Mouse (Mus musculus): ENCODE data around the gene Camk2d.

Gene Camk2d

GRCm38 (mm10) chr3:126650747-126651146 is 54.6 kb downstream of the Camk2d start:
- peak; percentile 27 for DNase-seq (ENCODE audit: low spot score)

DNA sequence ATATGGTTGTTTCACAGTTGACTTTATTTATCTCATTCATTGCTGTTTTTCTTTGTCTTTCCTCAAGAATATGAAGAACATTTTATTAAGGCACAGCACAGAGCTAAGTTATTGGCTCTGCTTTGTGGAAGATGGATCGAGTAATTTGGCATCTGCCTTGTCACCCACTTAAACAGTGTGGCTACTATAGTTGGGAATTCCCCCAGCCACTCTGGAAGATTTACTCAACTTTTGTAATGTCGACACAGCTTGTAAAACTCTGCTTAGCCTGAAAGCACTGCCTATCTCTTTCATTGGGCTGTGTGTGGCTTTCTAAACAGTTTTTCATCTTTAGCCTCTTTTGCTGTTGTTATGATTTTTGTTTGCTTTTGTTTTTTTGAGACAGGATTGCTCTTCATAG is 56.3 kb downstream of the Camk2d start:
- DNase-seq (ENCODE audit: low spot score), result no peak

DNA sequence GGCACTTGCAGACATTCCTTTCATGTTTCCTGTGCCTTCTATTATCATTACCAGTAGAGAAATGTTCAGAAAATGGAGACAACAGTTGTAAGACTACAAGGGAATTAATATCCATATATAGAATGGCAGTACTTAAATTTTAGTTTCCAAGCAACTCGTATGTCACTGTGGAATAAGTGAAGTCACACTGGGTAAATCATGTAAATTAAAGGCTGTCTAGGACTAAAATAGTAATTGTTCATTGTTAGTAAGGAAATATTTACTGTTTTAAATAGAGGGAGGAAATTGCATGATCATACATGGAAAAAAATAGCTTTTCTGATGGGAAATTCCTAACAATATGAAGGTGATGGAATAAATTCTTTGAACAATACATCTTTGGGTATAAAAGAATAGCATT is 57.0 kb downstream of the Camk2d start:
- DNase-seq (ENCODE audit: low spot score), result no peak

GRCm38 (mm10) chr3:126656173-126656572 is 60.1 kb downstream of the Camk2d start:
- no peak for DNase-seq (ENCODE audit: low spot score)

- no peak for DNase-seq (ENCODE audit: low spot score)
Measured at GRCm38 (mm10) chr3:126657895-126658294, 61.8 kb downstream of the Camk2d start.

DNA sequence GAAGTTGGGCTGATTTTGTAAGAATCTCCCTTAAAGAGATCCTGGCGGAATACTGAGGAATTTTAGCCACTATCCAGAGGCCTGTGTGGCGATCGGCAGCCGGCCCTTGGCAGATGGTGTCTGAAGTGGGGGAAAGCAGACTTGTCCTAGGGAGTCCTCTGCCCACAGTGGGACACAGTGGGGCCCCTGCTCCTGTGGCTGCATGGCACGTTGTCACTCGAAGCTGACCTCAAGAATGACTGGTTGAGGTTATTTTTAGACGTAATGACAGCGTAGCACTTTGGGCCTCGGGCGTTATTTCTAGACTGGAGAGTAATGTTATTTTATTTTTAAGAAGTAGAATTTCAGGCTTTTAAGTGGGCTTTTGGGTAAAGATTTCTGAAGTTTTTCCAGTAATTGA is 62.7 kb downstream of the Camk2d start:
- DNase-seq (ENCODE audit: low spot score), result no peak

DNA sequence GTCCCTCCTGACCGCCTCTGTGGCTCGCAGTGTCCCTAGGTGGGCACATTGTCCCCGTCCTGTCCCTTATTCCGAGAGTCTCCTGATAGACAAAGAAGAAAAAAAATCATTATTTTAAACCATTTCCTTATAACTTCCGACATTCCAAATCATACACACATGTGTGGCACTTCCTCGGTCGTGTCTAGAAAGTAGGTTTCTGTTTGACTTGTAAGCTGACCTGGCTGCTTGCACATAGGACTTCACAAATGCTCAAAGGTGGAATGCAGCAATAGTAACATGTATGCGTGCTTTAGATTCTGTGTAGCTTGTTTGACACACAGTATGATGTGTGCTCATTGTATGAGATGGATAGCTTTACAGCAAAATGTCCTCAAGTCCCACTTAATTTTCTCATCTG is 63.1 kb downstream of the Camk2d start:
- no peak for DNase-seq (ENCODE audit: low spot score)

- no peak for DNase-seq (ENCODE audit: low spot score)
Measured at GRCm38 (mm10) chr3:126659832-126660564, 63.9 kb downstream of the Camk2d start.

DNA sequence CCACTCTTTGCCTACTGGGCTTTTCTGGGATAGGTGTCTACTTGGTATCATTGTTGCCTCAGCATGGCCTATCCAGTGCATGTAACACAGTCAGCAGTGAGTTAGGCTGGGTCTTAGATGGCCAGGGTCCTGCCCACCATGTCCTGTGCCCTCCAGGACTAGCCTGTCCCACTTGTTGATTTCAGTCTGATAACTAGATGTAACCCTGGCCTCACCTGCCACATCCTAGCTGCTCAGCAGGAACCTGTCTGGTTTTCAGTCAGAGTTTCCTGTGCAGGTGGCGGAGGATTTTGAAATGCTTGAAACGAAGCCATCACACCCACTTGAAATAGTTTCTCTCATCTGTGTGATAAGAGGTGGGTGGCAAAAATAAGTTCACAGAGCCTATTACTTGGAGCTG is 64.5 kb downstream of the Camk2d start:
- no peak for DNase-seq (ENCODE audit: low spot score)

GRCm38 (mm10) chr3:126660986-126661385 is 64.9 kb downstream of the Camk2d start:
- DNase-seq (ENCODE audit: low spot score), result no peak

- no peak for DNase-seq (ENCODE audit: low spot score)
Measured at GRCm38 (mm10) chr3:126661920-126662319, 65.8 kb downstream of the Camk2d start.

DNA sequence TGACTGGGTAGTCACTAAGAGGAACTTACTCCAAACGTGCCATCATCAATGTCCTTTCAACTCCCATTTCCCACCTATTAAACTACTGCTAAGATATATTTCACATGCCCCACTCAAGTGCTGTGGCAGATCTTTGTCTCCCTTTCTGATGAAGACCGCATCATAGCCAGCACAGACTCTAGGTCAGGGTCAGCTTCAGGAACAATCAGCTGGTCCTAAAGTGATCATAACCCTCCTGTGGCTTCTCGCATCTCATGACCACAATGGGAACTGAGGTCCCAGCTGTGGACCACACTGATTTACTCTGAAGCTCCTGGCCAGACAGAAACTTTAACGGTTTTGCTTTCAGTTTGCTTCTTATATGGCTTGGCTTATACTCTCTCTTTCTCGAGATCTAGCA is 67.3 kb downstream of the Camk2d start:
- DNase-seq (ENCODE audit: low spot score), result no peak

GRCm38 (mm10) chr3:126665866-126666265 is 69.8 kb downstream of the Camk2d start:
- no peak for DNase-seq (ENCODE audit: low spot score)

- no peak for DNase-seq (ENCODE audit: low spot score)
Measured at GRCm38 (mm10) chr3:126667019-126667418, 70.9 kb downstream of the Camk2d start.

DNA sequence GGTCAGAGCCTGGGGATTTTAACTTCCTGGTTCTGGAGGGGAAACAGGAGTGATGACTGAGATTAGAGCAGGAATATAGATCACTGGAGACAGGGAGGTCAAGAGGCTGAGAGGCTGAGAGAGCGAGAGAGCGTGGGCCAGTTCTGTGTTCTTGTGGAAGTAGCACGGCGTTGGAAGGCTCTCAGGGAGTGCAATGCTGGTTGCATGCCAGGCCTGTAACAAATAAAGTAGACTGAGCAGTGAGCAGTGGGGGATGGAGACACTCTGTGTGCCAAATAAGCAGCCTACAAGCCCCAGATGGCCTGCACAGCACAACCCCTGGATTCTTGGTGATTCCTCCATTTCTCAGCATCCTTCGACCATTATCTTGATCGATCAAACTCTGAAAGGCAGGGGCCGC is 71.3 kb downstream of the Camk2d start:
- no peak for DNase-seq (ENCODE audit: low spot score)

DNA sequence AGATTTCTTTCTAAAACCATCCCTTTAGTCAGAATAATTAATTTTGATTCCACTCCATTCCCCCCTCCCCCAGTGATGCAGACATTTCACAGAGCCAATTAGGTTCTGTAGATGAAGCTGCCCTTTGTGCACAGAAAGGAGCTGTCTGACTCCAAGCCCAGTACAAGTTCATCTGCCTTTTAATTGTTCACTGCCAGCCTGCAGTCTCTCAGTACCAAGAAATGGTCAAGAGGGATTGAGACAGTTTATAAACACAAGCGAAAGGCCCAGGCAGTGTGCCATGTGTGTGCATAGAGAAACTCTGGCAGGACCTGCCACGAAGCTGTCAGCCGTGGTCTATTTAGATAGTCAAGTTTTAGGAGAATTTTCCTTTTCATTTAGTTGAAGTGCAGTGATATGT is 72.0 kb downstream of the Camk2d start:
- no peak for DNase-seq (ENCODE audit: low spot score)

DNA sequence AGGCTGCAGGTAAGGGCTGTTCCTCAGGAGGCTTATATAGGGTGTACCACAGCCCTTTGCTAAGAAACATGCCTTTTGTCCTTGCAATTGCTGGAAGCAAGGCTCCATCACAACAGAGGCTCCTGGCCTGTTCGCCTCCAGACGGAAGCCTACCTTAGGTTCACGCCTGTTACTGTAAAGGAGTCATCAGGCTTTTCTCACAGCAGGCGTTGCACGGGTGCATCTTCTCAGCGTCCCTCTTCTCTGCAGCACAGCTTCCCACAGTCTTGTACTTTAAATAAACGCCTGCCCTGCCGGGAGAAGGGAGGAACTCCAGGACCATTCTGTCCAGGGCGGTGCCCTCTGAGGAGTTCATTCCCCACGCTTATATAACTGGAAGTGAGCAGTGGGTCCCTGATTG is 72.6 kb downstream of the Camk2d start:
- no peak for DNase-seq (ENCODE audit: low spot score)

GRCm38 (mm10) chr3:126670413-126670812 is 74.3 kb downstream of the Camk2d start:
- no peak for DNase-seq (ENCODE audit: low spot score)

- no peak for DNase-seq (ENCODE audit: low spot score)
Measured at GRCm38 (mm10) chr3:126671292-126671691, 75.2 kb downstream of the Camk2d start.

GRCm38 (mm10) chr3:126681051-126681450 is 84.9 kb downstream of the Camk2d start:
- no peak for DNase-seq (ENCODE audit: low spot score)

DNA sequence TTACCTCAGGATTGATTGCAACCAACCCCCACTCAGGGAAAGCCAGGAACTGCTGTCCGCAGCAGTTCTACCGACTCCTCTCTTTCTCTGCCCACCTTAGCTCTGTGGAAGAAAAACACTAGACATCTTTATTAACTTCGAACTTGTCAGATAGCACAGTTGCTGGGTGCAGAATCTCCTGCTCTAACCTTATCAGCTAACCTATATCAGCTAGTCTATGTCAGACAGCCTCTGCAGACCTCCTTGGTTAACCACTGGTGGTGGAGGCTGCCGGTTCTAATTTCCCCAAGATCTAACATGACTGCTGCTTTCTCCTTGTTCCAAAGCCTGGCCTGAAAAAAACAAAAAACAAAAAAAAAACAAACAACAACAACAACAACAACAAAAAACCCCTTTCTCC is 85.9 kb downstream of the Camk2d start:
- no peak for DNase-seq (ENCODE audit: low spot score)

DNA sequence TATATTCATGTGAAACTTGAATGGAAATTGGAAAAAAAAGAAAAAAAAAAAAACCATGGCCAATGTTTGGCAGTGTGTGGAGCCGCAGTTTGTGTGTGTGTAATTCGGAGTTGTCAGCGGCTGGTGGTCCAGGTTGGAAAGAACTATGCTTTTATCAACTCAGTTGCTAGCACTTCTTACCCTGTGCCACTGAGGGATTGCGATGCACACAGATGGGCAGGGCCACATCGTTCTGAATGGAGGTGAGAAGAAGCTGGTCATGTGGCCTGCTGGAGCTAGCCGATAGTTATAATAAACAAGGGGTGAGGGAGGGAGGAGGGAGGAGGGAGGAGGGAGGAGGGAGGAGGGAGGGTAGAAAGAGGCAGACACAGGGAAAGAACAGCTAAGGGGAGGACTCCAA is 89.3 kb downstream of the Camk2d start:
- DNase-seq (ENCODE audit: low spot score), result no peak

DNA sequence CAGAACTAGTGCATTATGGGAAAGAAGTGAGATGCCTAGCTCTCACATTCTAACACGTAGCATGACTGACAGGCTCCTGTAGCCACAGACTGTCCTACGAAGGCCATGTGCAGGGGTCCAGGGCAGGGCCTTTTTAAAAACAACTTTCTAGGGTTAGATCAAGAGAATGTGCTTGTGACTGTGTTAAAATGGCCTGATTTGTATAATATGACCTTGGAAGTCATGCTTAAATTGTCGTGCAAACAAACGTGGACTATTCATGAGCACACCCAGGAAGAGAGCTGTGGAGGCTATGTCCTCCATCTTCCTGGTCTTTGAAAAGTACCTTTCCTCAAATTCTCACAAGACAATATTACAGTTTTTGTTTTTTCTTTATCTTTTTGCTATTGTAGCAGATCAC is 91.0 kb downstream of the Camk2d start:
- DNase-seq (ENCODE audit: low spot score), result no peak

- DNase-seq (ENCODE audit: low spot score), result no peak
Measured at GRCm38 (mm10) chr3:126688516-126688915, 92.4 kb downstream of the Camk2d start.

Measured in retina, embryonic 14.5 days (tissue).